Mouse (Mus musculus) forebrain, embryonic 15.5 days (tissue): ENCODE data around the gene Akap13. TPM values are rescaled to one million over a fixed set of nuclear protein-coding genes. Genes with fewer than 3 reads are reported as not detected.
"Not testable (repeated sequence)": the region's sequence is repeated elsewhere in the genome, so short reads cannot be mapped to it uniquely, and the experiment has no call there.

Source experiments
- ATAC-seq: fragments of 200-750 bp; cut with Nextera tagmentation; replicated peaks from 2 replicates; pipeline ENCODE4 v1.8.0; 2017; ENCODE audit warnings: mild to moderate bottlenecking, moderate TSS enrichment, moderate library complexity
- H3K27ac ChIP-seq: fragments of 300-500 bp; sonication (generic); replicated peaks from 2 replicates; pipeline ENCODE4 v1.5.1; 2015; ENCODE audit warnings: mild to moderate bottlenecking, inconsistent platforms
- H3K27me3 ChIP-seq: fragments of 300-500 bp; sonication (generic); 2 replicates; pipeline ENCODE4 v1.6.1; 2015; ENCODE audit warnings: inconsistent platforms
- H3K36me3 ChIP-seq: fragments of 300-500 bp; sonication (generic); 2 replicates; pipeline ENCODE4 v1.6.1; 2015; ENCODE audit warnings: mild to moderate bottlenecking, inconsistent platforms
- H3K4me1 ChIP-seq: fragments of 300-500 bp; sonication (generic); 2 replicates; pipeline ENCODE4 v1.6.1; 2015; ENCODE audit warnings: inconsistent platforms
- H3K4me2 ChIP-seq: fragments of 300-500 bp; sonication (generic); replicated peaks from 2 replicates; pipeline ENCODE4 v1.6.1; 2015; ENCODE audit warnings: mild to moderate bottlenecking, inconsistent platforms
- H3K4me3 ChIP-seq: fragments of 300-500 bp; sonication (generic); 2 replicates; pipeline ENCODE4 v1.5.1; 2015; ENCODE audit warnings: mild to moderate bottlenecking, inconsistent platforms
- H3K9ac ChIP-seq: fragments of 300-500 bp; sonication (generic); replicated peaks from 2 replicates; pipeline ENCODE4 v1.6.1; 2015; ENCODE audit warnings: mild to moderate bottlenecking, inconsistent platforms
- H3K9me3 ChIP-seq: fragments of 300-500 bp; sonication (generic); 2 replicates; pipeline ENCODE4 v1.6.1; 2016; ENCODE audit warnings: inconsistent platforms
- WGBS: fragments of 180-500 bp; shearing (Covaris S2); methylation state at CpG from one replicate; pipeline ENCODE4 v1.1.7; 2015; ENCODE audit warnings: mixed read lengths; 5-methylcytosine and 5-hydroxymethylcytosine counted together
- polyA plus RNA-seq: library from polyadenylated mRNA; unstranded; fragments of >200 nt; fragmentation: Nextera tagmentation; extraction: Ambion mirVana; gene quantifications from 2 replicates; pipeline ENCODE4 v1.2.1, GENCODE M21; 2015

Gene Akap13
- polyA plus RNA-seq, 1 experiment from 2014 or later = 13.3 TPM

DNA sequence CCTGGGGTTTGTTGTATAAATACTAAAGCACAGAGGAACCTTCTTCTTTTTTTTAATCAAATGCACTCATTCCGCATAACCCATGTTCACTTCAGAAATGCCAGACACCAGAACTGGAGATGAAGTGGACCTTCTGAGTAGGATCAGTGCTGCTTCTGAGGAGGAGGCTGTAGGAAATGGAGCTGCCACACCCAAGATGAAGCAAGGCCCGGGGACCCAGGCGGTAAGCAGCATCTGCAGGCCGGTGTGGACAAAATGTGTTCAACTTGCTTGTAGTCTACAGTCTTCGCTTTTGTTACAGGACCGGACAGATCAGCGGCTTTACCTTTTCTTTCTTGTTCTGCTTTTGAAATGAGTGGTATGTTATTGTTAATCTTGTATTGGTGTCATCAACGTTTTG, 159.5 kb downstream of the Akap13 start:
- no peaks in the 10 kb centered on the region for H3K27me3 ChIP-seq
- H3K36me3 ChIP-seq = no peaks in the 10 kb centered on the region
- no peak overlapping the region for H3K4me2 ChIP-seq
- ATAC-seq = no peak
- 95% methylated on average over 8 of the region's 8 CpGs for WGBS
- H3K27ac ChIP-seq = no peak overlapping the region
- H3K9ac ChIP-seq = no peak overlapping the region
- H3K9me3 ChIP-seq = no peaks in the 10 kb centered on the region
- no peak overlapping the region for H3K4me3 ChIP-seq
- no peaks in the 10 kb centered on the region for H3K4me1 ChIP-seq

DNA sequence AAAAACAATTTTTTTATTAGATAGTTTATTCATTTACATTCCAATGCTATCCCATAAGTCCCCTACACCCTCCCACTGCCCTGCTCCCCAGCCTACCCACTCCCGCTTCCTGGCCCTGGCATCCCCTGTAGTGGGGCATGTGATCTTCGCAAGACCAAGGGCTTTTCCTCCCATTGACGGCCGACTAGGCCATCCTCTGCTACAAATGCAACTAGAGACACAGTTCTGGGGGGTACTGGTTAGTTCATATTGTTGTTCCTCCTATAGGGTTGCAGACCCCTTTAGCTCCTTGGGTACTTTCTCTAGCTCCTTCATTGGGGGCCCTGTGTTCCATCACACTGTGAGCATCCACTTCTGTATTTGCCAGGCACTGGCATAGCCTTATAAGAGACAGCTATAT, 161.9 kb downstream of the Akap13 start:
- H3K27me3 ChIP-seq, H3K4me3 ChIP-seq, H3K4me1 ChIP-seq, H3K27ac ChIP-seq, H3K9ac ChIP-seq, H3K9me3 ChIP-seq, ATAC-seq, H3K4me2 ChIP-seq, H3K36me3 ChIP-seq: not testable (repeated sequence)
- WGBS = 97% methylated on average over 4 of the region's 4 CpGs

DNA sequence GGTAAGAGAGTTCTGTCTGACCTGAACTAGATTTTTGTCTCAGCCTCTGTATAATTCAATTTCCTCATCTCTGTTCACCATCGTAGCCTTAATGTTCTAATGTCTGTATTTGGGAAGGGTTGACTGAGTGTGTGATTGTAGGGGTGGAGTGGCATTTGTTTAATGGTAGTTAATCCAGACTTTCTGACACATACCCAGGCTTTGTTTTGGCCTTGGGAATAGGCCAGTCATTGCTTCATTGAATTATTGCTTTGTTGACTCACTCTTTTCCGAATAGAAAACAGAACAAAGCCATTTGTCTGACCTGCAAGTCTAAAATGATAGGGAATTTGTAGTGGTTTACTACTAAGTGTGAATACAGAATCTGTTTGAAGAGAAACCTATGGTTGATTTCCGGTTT, 163.4 kb downstream of the Akap13 start:
- H3K4me2 ChIP-seq = no peak overlapping the region
- no peak overlapping the region for H3K27ac ChIP-seq
- ATAC-seq = no peak
- 71% methylated on average over 3 of the region's 3 CpGs for WGBS
- H3K9me3 ChIP-seq = no peaks in the 10 kb centered on the region
- H3K4me1 ChIP-seq = no peaks in the 10 kb centered on the region
- H3K36me3 ChIP-seq = no peaks in the 10 kb centered on the region
- H3K9ac ChIP-seq = no peak overlapping the region
- no peak overlapping the region for H3K4me3 ChIP-seq
- H3K27me3 ChIP-seq = no peaks in the 10 kb centered on the region

DNA sequence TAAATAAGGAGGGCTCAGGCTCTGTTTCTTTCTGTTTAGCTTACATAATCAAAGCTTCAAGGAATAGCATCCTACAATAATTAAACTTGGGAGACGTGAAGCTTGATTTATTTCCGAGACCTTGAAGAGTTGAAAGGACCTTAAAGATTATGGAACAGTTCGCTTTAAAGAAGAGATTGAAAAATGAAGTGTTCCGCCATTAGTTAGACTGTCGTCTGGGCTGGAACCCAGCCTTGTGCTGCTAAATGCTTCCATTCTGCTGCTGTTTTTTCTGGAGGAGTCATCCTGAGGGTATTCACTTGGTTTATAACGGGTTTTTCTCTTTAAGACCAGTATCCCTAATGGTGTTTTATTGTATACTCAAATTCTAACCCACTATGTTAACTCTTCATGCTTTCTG, 164.5 kb downstream of the Akap13 start:
- Histone ChIP-seq H3K9me3 (no peaks in the 10 kb centered on the region), H3K36me3 (no peaks in the 10 kb centered on the region), H3K4me1 (no peaks in the 10 kb centered on the region), H3K4me2 (no peak overlapping the region), H3K9ac (no peak overlapping the region), H3K27ac (no peak overlapping the region), H3K4me3 (no peak overlapping the region), H3K27me3 (no peaks in the 10 kb centered on the region)
- 71% methylated on average over 6 of the region's 6 CpGs for WGBS
- no peak for ATAC-seq

DNA sequence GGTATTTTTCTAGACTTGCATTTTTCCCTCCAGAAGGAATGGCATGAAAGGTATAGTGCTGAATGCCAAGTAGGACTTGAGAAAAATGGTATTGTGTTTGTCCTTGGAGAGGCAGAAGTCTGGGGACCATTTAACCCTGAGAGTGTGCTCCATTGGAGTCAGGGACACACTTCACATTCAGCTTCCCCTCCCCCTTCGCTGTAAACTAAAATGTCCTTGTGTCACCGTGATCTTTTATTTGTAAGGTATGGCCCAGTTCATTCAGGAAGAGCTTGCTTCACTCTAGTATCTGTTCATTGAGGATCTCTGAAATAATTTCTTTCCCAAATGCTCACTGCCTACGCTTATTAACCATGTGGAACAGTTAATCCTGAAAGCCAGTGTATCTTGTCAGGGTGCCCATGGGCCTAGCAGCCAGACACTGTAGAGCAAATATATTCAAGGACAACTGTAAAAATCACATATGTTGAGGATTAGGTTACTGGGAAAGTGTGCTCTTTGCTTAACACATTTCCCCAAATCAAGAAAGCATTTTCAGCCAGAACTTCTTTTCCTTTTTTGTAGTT, 165.1 kb downstream of the Akap13 start:
- no peak overlapping the region for H3K27ac ChIP-seq
- no peak overlapping the region for H3K4me2 ChIP-seq
- H3K36me3 ChIP-seq = no peaks in the 10 kb centered on the region
- H3K9ac ChIP-seq = no peak overlapping the region
- H3K4me1 ChIP-seq = no peaks in the 10 kb centered on the region
- no peak overlapping the region for H3K4me3 ChIP-seq
- H3K9me3 ChIP-seq = no peaks in the 10 kb centered on the region
- WGBS = 73% methylated on average over 3 of the region's 3 CpGs
- no peaks in the 10 kb centered on the region for H3K27me3 ChIP-seq
- no peak for ATAC-seq

DNA sequence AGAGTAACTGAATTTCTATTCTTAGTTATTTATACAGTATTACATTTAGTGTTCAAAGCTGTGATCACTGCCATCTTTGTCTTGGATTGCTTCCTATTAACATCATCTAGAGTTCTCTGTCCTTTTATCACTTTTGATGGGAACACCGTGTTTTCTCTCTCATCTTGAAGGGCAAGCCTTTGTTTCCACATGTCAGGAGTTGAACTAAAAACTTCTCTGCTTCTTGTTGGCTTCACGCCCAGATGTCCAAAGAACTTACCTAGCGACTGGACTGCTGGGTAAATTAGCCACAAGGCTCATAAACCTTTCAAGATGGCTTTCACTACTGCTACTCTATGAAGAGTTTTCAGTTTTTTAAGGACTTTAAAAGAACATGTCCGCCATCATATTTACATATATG, 165.6 kb downstream of the Akap13 start:
- Histone ChIP-seq H3K4me3 (no peak overlapping the region), H3K9ac (no peak overlapping the region), H3K27ac (no peak overlapping the region), H3K4me1 (no peaks in the 10 kb centered on the region), H3K27me3 (no peaks in the 10 kb centered on the region), H3K9me3 (no peaks in the 10 kb centered on the region), H3K36me3 (no peaks in the 10 kb centered on the region), H3K4me2 (no peak overlapping the region)
- WGBS = 61% methylated on average over 4 of the region's 4 CpGs
- no peak for ATAC-seq

DNA sequence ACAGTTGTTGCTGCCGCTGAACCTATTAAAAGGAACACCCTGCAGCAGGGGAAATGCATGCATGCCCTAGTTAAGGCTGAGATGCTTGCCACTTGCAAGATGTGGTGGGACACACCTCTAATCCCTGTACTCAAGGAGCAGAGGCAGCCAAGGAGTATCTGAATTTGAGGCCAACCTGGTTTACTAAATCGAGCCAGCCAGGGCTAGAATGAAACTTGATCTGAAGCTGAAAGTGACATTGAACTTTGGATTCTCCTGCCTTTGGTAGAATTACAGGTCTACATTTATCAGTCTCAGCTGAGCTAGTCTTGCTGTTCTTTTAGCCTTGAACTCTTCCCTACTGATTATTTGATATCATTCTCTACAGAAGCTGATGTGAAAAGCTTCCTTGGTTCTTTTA, 172.5 kb downstream of the Akap13 start:
- Histone ChIP-seq H3K27ac (no peak overlapping the region), H3K4me2 (no peak overlapping the region), H3K4me1 (no peaks in the 10 kb centered on the region), H3K36me3 (no peaks in the 10 kb centered on the region), H3K9me3 (no peaks in the 10 kb centered on the region), H3K4me3 (no peak overlapping the region), H3K27me3 (no peaks in the 10 kb centered on the region), H3K9ac (no peak overlapping the region)
- ATAC-seq = no peak
- 75% methylated on average over 2 of the region's 2 CpGs for WGBS

DNA sequence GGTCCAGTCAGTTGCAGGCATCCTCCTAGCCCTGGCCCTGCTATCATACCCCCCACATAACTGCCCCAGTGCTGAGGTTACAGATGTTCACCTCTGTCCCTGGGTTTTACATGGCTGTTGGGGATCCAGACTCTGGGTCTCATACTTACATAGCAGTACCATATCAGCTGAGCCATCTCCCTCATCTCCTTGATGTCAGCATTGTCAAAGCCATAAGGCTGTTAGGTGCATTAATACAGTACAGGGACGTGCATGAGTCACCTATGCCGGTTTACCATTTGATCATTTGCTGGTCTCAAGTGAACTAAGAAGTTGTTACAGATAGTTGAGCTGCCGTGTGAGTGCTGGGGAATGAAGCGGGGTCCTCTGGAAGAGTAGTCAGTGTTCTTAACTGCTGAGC, 174.3 kb downstream of the Akap13 start:
- WGBS = 93% methylated on average over 4 of the region's 4 CpGs
- H3K36me3 ChIP-seq = no peaks in the 10 kb centered on the region
- H3K27ac ChIP-seq = no peak overlapping the region
- H3K4me2 ChIP-seq = no peak overlapping the region
- H3K9me3 ChIP-seq = no peaks in the 10 kb centered on the region
- no peak overlapping the region for H3K9ac ChIP-seq
- no peak overlapping the region for H3K4me3 ChIP-seq
- no peaks in the 10 kb centered on the region for H3K4me1 ChIP-seq
- no peaks in the 10 kb centered on the region for H3K27me3 ChIP-seq
- no peak for ATAC-seq

DNA sequence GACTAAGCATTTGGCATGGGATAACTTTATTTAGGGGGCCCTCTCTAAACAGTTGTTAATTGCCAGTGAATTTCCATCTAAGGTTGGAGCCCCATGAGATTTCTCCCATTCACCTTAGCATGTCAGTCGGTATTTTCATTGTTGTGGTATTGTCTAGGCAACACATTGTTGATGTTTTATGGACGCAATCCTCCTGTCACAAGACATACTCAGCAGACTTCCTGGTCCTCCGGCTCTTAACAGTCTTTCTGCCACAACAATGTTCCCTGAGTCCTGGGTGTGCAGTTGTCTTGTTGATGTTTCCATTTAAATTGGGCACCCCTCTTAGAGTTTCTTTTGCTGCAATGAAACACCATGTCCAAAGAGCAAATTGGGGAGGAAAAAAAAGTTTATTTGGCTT, 177.6 kb downstream of the Akap13 start:
- Histone ChIP-seq H3K27me3 (no peaks in the 10 kb centered on the region), H3K9me3 (no peaks in the 10 kb centered on the region), H3K36me3 (no peaks in the 10 kb centered on the region), H3K9ac (no peak overlapping the region), H3K4me3 (no peak overlapping the region), H3K27ac (no peak overlapping the region), H3K4me1 (no peaks in the 10 kb centered on the region), H3K4me2 (no peak overlapping the region)
- ATAC-seq = no peak
- WGBS = 71% methylated on average over 3 of the region's 3 CpGs

DNA sequence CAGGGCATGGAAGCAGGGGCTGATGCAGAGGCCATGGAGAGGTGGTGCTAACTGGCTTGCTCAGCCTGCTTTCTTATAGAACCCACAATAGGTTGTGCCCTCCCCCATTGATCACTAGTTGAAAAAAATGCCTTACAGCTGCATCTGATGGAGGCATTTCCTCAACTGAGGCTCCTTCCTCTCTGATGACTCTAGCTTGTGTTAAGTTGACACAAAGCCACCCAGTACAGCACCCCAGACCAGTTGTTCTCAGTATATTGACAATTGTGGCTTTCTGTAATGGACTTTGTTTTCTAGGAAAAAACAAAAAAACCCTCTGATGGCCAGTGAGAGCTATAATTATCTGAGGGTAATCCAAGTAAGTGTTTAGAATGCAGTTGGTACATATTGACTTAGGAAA, 178.1 kb downstream of the Akap13 start:
- H3K9me3 ChIP-seq = no peaks in the 10 kb centered on the region
- H3K4me1 ChIP-seq = no peaks in the 10 kb centered on the region
- H3K27me3 ChIP-seq = no peaks in the 10 kb centered on the region
- H3K4me3 ChIP-seq = no peak overlapping the region
- H3K4me2 ChIP-seq = no peak overlapping the region
- no peak overlapping the region for H3K9ac ChIP-seq
- H3K27ac ChIP-seq = no peak overlapping the region
- ATAC-seq = no peak
- H3K36me3 ChIP-seq = no peaks in the 10 kb centered on the region

DNA sequence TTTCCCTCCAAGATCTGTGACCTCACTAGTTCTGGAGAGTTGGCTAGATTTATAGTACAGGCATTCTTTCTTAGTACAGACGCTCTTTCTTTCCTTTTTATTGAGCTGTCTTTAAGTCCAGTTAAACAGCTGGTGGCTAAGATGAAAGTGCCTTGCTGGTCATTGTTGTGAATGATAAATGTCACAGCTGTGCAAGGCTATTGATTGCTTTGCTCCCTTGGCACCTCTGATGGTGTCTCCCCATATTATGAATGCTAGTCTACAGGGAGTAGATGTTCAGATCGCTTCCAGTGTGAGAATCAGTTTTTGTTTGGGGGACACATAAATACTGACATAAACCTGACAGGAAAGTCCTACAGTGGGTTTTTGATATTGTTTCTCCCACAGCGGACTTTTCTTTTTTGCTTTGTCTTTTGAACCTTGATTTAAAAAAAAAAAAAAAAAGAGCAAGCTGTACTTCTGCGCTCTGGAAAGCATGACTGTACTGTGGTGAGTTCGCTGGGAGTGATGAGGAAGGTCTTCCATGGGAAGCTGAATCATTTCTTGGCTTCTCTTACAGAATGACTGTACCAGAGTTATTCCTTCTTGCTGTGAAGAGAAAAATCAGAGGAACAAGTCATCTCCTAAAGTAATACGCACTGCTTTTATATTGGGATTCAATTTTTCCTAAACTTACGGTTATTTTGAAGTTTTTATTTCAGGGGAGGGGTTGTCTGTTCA, 178.6 kb downstream of the Akap13 start:
- WGBS = 83% methylated on average over 7 of the region's 7 CpGs

DNA sequence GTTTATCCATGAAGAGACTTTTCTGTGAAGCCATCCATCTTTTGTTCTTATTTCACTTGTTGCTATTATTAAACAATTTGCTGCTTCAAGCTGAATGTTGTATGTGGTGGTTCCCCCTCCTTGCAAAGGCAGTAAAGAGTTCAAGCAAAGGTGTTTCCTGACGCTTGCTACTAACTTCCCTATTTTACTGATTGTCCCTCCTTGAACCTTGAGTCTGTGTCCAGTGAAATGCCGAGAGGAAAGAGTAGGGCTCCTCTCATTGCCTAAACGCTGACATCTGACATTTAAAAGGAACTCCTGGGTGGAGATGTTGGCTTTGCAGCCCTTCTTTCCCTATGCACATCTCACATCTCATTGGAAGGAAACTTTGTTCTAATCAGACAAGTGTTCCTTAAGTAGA, 183.4 kb downstream of the Akap13 start:
- Histone ChIP-seq H3K36me3 (no peaks in the 10 kb centered on the region), H3K9me3 (no peaks in the 10 kb centered on the region), H3K4me3 (no peak overlapping the region), H3K27me3 (no peaks in the 10 kb centered on the region), H3K4me1 (peaks cover 14% of the 10 kb centered on the region), H3K27ac (no peak overlapping the region), H3K4me2 (no peak overlapping the region), H3K9ac (no peak overlapping the region)
- WGBS = 65% methylated on average over 3 of the region's 3 CpGs
- no peak for ATAC-seq

More for the DNA sequence above, 178.6 kb downstream of the Akap13 start:
- no peak for ATAC-seq
- H3K4me3 ChIP-seq = no peak overlapping the region
- H3K4me1 ChIP-seq = no peaks in the 10 kb centered on the region
- no peaks in the 10 kb centered on the region for H3K36me3 ChIP-seq
- no peaks in the 10 kb centered on the region for H3K9me3 ChIP-seq
- no peaks in the 10 kb centered on the region for H3K27me3 ChIP-seq
- no peak overlapping the region for H3K27ac ChIP-seq
- H3K9ac ChIP-seq = no peak overlapping the region
- no peak overlapping the region for H3K4me2 ChIP-seq

DNA sequence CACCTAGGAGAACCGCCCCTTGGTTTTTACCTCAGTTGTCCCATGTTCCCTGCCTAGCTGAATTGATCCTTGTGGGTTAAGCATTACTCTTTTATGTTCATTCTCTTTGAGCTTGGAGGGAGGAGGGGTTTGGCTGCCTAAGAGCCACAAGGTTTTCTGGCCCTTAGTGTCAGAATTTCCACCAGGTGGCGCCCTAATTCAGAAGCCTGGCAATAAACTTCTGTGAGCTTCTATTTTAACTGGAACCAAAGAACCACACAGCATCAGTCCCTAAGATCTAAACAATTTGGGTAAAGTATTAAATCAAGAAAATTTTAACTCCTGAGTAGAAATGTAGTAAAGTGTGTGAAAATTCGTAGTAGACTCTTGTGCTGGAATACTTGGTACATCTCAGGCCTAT, 184.2 kb downstream of the Akap13 start:
- H3K4me2 ChIP-seq = no peak overlapping the region

More for the DNA sequence above, 184.2 kb downstream of the Akap13 start:
- 0 out of 2 replicates have a peak, but pooled peaks have one; percentile 9 for ATAC-seq
- H3K4me3 ChIP-seq = no peak overlapping the region
- H3K9ac ChIP-seq = no peak overlapping the region
- H3K36me3 ChIP-seq = no peaks in the 10 kb centered on the region
- whole genome bisulfite sequencing = 25% methylated on average over 3 of the region's 3 CpGs
- H3K4me1 ChIP-seq = peaks cover 17% of the 10 kb centered on the region
- H3K27ac ChIP-seq = no peak overlapping the region
- H3K9me3 ChIP-seq = no peaks in the 10 kb centered on the region
- no peaks in the 10 kb centered on the region for H3K27me3 ChIP-seq
